Mouse (Mus musculus) CH12F3 (cell line): Measurements from ENCODE around the gene Pi4kb.
"Not testable (repeated sequence)": the region's sequence is repeated elsewhere in the genome, so short reads cannot be mapped to it uniquely, and the experiment has no call there.

Experiments
- in situ Hi-C: fragments of 300-500 bp; cut with MboI; formaldehyde crosslinking; loops from 2 replicates; pipeline ENCODE4 v1.14.3; 2020; ENCODE audit warnings: low sequenced_read_pairs

The Pi4kb gene

DNA sequence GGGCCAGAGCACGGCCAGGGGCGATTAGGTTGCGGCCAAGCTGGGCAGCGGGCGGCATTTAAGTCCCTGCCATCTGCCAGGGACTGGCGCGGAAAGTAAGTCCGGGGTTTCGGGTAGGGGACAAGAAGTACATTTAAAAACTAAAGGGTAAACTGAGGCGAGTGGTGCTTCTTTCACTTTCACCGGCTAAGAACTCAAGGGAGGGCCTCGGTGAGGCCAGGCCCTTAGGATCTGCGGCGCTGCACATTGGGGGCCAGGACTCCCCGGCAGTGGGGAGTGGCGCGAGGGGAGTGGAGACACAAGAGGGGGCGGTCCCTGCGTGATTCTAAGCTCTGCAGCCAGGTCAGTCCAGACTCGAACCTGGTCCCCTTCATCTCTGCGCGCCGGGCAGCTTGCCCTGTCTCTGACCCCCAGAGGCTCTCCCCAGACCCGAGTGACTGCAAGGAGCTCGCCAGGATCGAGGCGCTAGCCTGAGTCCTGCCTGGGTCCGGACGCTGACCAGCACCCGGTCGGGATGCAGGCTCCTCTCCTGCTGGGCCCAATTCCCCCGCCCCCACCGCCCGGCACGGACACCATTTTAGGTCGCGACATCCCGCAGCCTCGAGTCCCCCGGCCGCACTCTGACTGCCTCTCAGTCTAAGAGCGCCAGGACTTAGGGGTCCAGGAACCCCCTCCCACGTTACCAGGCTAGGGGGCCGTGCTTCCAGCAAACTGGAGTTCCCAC is 40.1 kb downstream of the Pi4kb start:
- in situ Hi-C loops: no loop called here

DNA sequence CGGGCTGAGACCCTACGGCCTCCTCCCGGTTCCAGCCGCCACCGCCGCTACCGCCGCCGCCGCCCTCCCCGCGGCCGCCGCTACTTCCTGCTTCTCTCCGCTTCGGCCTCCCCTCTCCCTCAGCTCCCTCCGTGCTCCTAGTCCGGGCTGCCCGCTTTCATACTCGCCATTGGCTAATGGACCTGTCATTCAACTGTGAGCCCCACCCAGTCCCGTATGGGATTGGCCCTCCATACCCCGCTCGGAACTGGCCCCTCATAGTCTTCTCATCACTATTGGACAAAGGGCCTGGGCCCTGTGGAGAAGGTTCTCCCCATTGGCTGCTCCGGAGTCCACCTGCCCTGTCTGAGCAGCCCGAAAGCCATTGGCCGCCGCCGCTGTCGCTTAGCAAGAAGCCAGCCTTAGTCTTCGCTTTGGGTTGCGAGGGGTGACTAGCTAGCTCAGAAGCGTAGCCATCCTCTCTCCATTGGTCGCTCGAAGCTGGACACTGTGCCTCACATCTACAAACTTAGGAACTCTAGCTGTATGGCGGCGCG is 40.9 kb downstream of the Pi4kb start, which contains the start of gene Zfp687:
TSS of gene Zfp687 (minus strand) at position 112 of the 536 bp plus-strand sequence.
- in situ Hi-C loops: no loop called here

DNA sequence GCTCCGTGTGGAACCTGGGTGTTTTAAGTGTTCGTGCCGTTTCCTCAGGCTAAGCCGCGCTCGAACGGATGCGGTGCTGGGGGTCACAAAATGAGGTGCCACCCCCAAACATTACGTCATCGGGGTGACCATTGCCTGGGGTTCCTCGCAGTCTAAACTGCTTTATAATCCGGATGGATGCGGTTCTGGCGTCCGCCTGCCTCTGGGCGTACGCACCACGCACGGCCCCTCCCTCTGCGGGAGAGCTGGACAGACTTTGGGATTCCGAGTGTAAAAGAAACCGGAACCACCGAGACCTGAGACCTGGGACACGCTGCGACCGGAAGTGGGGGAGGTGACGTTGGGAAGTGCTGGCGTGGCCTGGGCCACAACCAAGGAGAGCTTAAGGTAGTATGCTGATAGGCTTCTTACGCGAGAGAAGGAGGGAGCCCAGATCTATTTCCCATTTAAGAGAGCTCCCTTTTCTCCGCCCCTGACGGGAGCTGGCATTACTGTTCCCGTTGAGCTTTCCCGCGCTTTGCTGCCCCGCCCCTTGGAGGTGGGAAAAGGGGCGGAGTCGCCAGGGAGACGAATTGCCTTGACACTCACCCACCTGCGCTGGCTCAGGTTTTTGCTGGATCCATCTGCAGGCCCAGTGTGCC is 41.5 kb downstream of the Pi4kb start:
- in situ Hi-C loops: no loop called here

DNA sequence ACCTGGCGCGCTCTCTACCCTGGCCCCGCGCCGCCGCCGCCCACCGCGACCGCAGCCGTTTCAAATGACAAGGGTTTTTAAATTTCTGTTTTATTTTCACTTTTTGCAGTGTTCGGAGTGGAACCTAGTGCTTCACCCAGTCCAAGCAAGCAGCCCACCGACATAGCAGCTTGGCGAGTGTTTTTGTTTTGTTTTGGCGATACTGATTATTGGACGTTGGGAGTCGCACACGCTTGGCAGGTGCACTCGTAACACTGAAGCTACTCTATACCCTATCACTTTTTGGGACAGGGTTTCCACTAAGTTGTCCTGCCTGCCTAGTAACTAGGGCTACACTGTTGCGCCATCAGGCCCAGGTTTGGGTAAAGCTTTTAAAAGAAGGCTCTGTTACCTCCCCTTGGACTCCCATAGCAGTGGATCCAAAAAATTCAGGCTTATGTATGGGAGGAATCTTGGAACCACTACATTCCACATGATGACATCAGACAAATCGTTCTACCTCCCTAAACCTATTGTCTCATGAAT is 42.1 kb downstream of the Pi4kb start:
- in situ Hi-C loops: no loop called here

DNA sequence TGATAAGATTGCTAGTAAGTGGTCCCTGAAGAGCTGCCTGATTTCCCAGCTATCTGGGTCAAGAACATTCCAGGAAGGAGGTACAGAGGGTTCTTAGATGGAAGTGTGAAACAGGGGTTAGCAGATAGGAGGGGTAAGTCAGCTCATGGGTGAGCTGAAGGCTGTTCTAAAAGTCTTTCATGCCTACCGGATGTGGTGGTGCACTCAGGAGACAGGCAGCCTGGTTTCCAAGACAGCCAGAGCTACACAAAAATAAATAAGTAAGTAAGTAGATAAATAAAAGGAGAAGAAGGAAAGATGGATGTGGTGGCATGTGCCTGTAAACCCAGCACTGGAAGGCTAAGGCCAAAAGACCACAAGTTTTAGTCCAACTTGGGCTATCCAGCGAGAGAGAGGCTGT is 44.2 kb downstream of the Pi4kb start:
- in situ Hi-C loops: no loop called here

DNA sequence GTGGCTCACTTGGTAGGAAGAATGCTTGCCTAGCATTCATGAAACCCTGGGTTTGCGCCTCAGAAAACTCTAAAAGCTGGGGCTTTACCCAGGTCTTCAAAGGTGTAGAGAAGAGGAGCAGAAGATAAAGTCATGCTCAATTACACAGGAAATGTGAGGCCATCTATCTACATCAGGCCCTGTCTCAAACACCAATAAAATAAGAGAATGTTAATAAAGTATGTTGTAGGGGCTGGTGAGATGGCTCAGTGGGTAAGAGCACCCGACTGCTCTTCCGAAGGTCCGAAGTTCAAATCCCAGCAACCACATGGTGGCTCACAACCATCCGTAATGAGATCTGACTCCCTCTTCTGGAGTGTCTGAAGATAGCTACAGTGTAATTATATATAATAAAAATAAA is 46.4 kb downstream of the Pi4kb start:
- in situ Hi-C loops: not testable (repeated sequence)

DNA sequence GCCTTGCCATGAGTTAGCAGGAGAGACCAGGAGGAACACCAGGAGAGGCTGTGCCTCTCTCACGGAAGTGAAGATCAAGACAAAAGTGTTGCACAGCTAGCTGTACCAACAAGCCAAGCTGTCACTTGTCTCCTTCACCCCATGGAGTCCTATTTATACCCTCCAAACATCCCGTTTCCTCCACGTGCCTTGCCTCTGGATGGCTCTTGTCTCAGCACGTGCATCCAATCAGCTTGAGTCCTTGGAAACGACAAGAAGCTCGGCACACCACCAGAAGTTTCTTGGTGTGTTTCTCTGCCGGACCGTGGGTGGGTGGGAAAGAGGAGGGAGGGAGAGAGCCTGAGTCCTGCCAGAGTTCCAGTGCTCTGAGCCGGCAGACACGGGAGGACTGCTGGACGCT is 50.0 kb downstream of the Pi4kb start:
- in situ Hi-C loops: no loop called here

DNA sequence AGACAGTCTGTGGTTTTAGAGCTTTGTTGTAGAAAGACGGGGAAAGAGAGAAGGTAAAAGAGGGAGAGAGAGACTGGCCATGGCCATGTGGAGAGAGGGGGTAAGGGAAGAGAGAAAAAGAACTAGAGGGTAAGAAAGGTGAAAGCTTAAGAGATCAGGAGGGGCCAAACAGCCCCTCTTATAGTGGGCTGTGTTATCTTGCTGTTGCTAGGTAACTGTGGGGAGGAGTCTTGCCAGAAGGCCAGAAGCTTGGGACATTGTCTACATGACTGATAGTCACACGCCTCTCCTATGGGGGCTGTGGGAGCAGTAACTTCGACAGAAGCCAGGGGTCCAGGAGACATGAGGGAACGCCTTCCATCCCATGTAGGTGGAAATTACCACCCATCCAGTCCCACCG is 50.7 kb downstream of the Pi4kb start:
- in situ Hi-C loops: no loop called here

DNA sequence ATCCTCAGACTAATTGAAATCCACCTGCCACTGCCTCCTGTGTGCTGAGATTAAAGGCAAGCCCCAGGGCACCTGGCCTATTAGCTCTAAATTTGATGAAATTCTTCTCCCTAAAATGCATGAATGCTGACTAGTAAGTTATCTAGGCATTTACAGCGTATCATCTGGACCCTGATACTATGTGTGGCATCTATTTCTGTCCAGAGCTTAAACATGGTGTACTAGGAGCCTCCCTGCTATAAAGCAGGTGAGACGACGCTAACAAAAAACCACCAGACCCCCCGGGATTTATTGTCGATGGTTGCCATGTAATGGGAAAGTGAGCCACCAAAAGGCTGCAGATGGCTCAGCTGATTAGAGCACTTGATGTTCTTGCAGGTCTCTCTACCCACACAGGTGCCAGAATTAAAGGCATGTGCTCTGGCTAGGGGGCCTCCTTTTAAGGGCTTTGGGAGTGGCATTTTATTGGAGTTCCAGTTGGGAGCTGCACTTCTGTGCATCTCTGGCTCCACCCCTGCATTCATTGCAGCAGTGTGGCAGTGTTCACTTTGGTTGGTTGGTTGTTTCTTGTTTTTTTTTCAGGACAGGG is 52.6 kb downstream of the Pi4kb start:
- in situ Hi-C loops: no loop called here

DNA sequence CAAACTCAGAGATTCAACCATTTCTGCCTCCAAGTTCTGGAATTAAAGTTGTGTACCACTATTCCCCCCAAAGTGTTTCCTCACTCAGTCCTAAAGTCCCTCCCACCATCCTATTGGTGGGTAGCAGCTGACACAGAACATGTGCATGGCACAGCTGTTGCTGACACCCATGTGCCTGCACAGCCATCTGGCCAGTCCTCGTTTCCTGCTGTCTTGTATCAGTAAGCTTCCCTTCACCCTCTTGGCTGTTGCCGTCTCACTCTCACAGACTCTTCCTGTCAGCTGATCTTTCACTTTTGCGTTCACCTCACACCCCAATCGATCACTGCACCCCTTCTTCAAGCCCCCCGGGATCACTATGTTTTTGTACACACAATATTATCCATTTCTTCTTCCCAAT is 53.2 kb downstream of the Pi4kb start:
- in situ Hi-C loops: no loop called here

DNA sequence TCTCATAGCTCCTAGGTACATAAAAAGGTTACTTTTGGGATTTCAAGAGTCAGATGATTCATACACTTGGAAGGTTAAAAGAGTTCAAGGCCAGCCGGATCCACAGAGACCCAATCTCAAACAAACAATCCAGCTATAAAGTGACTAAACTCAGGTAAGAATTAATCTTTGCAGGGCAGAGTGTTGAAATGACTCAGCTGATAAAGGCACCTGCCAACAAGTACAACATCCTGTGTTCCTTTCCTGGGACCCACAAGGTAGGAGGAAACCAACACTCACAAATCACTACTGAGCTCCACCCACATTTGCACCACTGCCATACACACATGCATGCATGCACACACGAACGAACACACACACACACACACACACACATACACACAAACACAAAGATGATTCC is 54.1 kb downstream of the Pi4kb start:
- in situ Hi-C loops: no loop called here

DNA sequence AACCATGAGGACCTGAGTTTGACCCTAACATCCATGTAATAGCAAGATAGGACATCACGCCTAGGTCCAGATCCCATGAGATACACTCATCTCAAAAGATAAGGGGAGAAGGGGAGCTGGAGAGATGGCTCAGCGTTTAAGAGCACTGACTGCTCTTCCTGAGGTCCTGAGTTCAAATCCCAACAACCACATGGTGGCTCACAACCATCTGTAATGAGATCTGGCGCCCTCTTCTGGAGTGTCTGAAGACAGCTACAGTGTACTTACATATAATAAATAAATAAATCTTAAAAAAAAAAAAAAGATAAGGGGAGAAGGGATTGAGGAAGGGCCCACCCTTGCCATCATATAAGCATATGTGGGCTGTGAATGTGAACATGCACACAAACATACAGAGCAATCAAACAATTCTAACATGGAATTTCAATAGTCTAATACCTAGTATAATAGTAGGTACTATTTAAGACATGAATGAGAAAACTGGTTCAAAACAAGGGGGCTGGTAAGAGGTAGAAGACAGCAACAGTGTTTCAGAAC is 54.8 kb downstream of the Pi4kb start:
- in situ Hi-C loops: not testable (repeated sequence)

DNA sequence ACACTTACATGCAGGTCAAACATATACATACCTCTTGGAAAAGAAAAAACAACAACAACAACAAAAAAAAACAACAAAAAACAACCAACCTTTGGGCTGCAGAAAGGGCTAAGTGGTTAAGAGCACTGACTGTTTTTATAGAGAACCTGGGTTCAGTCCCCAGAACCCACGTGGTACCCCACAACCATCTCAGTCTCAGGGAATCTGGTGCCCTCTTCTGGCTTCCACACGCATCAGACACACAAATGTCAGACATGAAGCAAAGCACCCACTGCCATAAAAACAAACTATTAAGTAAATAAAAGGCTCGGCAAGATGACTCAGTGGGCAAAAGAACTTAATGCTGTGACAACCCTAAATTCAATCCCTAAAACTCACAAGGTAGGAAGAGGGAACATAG is 55.4 kb downstream of the Pi4kb start:
- in situ Hi-C loops: no loop called here

DNA sequence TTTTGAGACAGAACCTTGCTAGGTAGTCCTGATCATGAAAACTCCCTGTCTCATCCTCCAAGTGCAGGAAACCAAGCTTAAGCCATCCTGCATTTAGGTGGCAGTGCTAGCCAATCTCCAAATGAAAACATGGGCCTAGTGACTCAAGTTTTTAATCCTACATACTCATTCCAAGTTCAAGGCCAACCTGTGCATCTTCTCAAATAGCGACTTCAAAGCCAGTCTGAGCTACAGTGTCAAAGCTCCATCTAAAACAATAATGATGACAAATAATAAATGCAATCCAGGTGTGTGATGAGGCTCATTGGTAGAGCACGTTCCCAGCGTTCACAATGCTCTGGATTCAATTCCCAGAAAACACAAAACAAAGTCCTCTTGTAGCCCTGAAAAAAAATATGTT is 67.1 kb downstream of the Pi4kb start:
- in situ Hi-C loops: no loop called here

DNA sequence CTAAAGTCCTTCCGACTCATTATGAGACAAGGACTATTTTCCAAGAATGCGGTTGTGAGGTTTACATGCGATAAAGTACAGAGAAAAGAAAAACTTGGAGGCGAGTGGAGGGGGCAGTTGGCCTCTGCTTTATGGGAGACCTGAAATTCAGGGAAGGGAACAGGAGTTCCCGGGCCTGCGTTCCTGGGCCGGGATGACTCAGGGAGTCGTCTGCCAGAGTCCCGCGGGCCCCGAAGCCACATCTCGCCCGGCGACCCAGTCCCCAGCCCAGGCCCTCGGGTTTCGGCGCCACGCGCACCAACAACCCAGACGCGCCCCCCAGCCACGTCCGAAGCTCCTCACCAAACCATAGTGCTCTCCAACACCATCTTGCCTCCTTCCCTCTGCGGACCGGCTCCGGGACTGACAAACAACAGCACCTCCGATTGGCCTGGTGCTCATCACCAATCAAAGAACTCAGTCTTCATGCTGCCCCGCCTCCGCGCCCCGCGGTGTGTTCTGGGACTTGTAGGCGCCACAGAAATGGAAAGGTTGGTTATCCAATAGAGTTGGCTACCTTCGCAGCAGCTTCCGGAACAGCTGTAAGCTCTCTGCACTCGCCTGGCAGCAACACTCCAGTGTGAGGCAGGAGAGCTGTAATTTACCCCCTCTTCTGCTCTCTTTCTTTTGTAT is 67.8 kb downstream of the Pi4kb start, which contains the start of gene Psmd4:
TSS of gene Psmd4 (minus strand) at position 449 of the 672 bp plus-strand sequence.
- in situ Hi-C loops: no loop called here

DNA sequence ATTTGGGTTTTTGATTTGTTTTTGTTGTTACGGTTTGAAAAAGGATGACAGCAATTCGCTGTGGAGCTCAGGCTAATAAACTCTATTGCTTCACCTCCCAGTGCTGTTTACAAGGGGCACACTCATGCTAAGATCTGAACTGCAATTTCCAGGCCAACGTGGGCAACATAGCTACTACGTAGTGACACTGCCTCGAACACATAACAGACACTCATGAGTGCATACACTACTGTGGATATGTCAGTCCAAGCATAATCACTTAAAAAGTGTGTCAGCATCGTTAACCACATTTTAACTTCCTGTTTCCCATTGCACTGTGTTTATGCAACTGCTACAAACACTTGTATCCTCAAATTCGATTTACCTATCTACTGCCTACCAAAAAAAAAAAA is 68.3 kb downstream of the Pi4kb start:
- in situ Hi-C loops: no loop called here

DNA sequence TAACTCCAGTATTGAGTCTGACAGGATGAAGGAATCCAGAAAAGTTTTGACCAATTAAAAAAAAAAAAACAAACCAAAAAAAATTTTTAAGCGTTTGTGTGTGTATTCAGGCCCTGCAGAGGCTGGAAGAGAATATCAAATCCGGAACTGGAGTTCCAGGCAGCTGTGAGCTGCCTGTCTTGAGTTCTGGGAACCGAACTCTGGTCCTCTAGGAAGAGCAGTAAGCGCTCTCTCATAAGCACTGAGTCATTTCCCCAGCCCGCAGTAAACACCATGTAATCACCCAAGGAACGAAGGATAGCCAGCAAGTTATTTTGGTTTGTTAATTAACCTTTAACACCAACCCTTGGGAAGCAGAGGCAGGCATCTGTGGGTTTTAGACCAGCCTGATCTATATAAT is 68.7 kb downstream of the Pi4kb start:
- in situ Hi-C loops: no loop called here

DNA sequence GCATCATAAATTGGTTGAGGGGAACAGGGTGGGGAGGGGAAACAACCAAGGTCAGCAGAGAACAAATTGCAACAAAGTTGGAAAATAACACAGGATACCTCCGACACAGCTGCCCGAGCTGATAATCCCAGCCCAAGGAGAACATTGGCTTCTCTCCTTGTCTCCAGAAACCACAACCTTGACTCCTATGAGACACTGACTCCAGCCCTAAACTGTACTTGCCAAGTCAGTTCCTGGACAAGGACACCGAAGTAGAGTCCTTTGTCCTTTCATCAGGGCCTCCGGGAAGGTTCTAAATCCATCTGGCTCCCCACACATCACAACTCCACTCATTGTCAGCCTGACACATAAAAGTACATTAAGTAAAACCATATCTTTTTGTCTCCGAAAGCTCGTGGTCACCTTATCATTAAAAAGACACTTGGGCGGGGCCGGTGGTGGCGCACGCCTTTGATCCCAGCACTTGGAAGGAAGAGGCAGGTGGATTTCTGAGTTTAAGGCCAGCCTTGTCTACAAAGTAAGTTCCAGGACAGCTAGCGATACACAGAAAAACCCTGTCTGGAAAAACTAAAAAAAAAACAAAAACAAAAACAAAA is 72.0 kb downstream of the Pi4kb start:
- in situ Hi-C loops: no loop called here

DNA sequence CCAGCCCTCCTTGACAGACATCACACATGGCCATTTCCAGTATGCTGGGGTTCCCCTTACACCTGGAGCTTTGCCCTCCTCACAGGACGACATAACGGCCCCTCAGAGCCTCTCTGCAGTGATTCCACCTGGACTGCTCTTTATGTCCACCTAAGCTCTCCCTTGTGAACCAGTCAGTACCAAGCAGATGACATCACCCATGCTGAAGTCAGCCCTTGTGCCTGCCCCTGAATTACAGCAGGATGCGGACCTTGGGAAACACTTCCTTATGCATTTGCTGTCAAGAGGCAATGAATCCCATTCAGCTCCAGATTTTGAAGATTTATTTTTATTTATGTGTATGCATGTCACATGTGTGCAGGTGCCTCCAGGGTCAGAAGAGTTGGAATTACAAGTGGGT is 73.4 kb downstream of the Pi4kb start:
- in situ Hi-C loops: no loop called here

DNA sequence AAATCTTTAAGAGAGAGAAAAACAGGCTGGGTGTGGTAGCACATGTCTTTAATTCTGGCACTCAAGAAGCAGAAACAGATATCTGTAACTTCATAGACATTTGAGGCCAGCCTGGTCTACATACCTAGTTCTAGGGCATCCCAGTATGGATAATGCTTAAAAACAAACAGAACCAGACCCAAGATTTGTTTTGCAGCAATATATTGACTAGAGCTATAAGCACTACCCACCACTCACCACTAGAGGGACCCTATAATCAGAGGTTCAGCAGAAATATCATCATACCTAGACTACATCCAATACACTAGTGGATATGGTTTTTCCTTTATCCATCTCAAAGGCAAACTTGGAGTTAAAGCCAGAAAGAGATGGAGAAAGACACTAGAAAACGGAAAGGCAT is 78.4 kb downstream of the Pi4kb start:
- in situ Hi-C loops: no loop called here

DNA sequence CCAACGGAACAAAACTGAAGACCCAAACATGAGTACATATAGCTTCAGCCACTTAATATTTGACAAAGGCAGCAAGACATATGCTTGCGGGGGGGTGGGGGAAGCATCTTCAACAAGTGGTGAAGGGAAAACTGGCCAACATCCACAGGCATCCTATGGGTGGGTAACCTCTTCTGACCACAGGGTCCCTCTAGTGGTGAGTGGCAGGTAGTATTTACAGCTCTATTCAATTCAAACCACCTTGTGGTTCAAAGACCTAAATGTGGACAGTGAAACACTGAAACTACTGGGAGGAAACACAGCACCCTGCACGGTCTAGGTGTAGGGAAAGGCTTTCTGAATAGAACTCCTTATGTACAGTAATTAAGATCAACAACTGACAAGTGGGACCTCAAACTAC is 79.2 kb downstream of the Pi4kb start:
- in situ Hi-C loops: no loop called here
